Mouse (Mus musculus) spleen, adult 2 months (tissue): ENCODE measurements around the gene Pcx. TPM values are rescaled to one million over a fixed set of nuclear protein-coding genes. Genes with fewer than 3 reads are reported as not detected.

Source experiments
- DNase-seq, 2 experiments: peaks; one replicate each; pipeline versions ENCODE4 v3.0.0 to v3.0.0-alpha.2; 2012 to 2021; ENCODE audit warnings: low spot score in 2 of 2, low read depth in 1 of 2
- H3K27ac ChIP-seq: fragments of 200-500 bp; 2 replicates; pipeline ENCODE4 v1.5.1; 2012; ENCODE audit warnings: low read length, inconsistent platforms; ENCODE audit not compliant: insufficient read depth
- H3K27me3 ChIP-seq: fragments of 200-500 bp; 2 replicates; pipeline ENCODE4 v1.6.1; 2012; ENCODE audit warnings: mild to moderate bottlenecking, moderate library complexity, low read length, inconsistent platforms; ENCODE audit not compliant: control insufficient read depth, insufficient read depth
- H3K36me3 ChIP-seq: fragments of 200-500 bp; 2 replicates; pipeline ENCODE4 v1.6.1; 2012; ENCODE audit warnings: mild to moderate bottlenecking, low read length, inconsistent platforms; ENCODE audit not compliant: control insufficient read depth, insufficient read depth
- H3K4me1 ChIP-seq: fragments of 200-500 bp; 2 replicates; pipeline ENCODE4 v1.6.1; 2011; ENCODE audit warnings: inconsistent platforms; ENCODE audit not compliant: control insufficient read depth, insufficient read depth, insufficient read length
- H3K4me3 ChIP-seq: fragments of 200-500 bp; 2 replicates; pipeline ENCODE4 v1.5.1; 2011; ENCODE audit warnings: mild to moderate bottlenecking, inconsistent platforms; ENCODE audit not compliant: insufficient read depth, insufficient read length; ENCODE audit errors: extremely low read depth
- CTCF ChIP-seq: fragments of 200-500 bp; IDR thresholded peaks from 2 replicates; pipeline ENCODE4 v1.5.1; 2011; ENCODE audit warnings: mild to moderate bottlenecking, inconsistent platforms; ENCODE audit not compliant: insufficient read depth, insufficient read length, insufficient replicate concordance; ENCODE audit errors: extremely low read depth
- POLR2A ChIP-seq: fragments of 200-500 bp; IDR thresholded peaks from 2 replicates; pipeline ENCODE4 v1.6.1; 2011; ENCODE audit warnings: low read depth, low read length, inconsistent platforms
- WGBS: fragments of 180-500 bp; shearing (Covaris S2); methylation state at CpG from one replicate; pipeline ENCODE4 v1.1.7; 2018; 5-methylcytosine and 5-hydroxymethylcytosine counted together
- polyA plus RNA-seq: library from polyadenylated mRNA; depleted of rRNA; stranded (reverse); fragments of >200 nt; gene quantifications from 2 replicates; pipeline ENCODE4 v1.2.3, GENCODE M21; 2012

Gene Pcx
- polyA plus RNA-seq, 1 experiment = 8.6 TPM

GRCm38 (mm10) chr19:4485006-4485405, 25.3 kb upstream of the Pcx start:
- Histone ChIP-seq H3K36me3 (no peaks in the 10 kb centered on the region), H3K4me1 (no peaks in the 10 kb centered on the region), H3K27ac (no peak overlapping the region), H3K4me3 (no peak overlapping the region), H3K27me3 (no peaks in the 10 kb centered on the region)
- TF ChIP-seq POLR2A = no peak
- no peak for TF ChIP-seq CTCF
- WGBS = 78% methylated on average over 5 of the region's 5 CpGs
- DNase-seq = no peak

- Histone ChIP-seq H3K4me1 (no peaks in the 10 kb centered on the region), H3K4me3 (no peak overlapping the region), H3K36me3 (no peaks in the 10 kb centered on the region), H3K27me3 (no peaks in the 10 kb centered on the region), H3K27ac (no peak overlapping the region)
- TF ChIP-seq POLR2A = no peak
- TF ChIP-seq CTCF = no peak
- no peak for DNase-seq
- 71% methylated on average over 2 of the region's 2 CpGs for WGBS
Measured at GRCm38 (mm10) chr19:4487877-4488276, 22.4 kb upstream of the Pcx start.

- DNase-seq = no peak
- Histone ChIP-seq H3K27me3 (no peaks in the 10 kb centered on the region), H3K36me3 (no peaks in the 10 kb centered on the region), H3K27ac (no peak overlapping the region), H3K4me1 (no peaks in the 10 kb centered on the region), H3K4me3 (no peak overlapping the region)
- 83% methylated on average over 10 of the region's 10 CpGs for WGBS
- TF ChIP-seq CTCF (no peak), POLR2A (no peak)
Measured at GRCm38 (mm10) chr19:4491080-4491695, 19.1 kb upstream of the Pcx start.

- Histone ChIP-seq H3K36me3 (no peaks in the 10 kb centered on the region), H3K27me3 (no peaks in the 10 kb centered on the region), H3K4me3 (no peak overlapping the region), H3K4me1 (no peaks in the 10 kb centered on the region), H3K27ac (no peak overlapping the region)
- TF ChIP-seq CTCF (no peak), POLR2A (no peak)
- DNase-seq = no peak
- 72% methylated on average over 9 of the region's 9 CpGs for WGBS
Measured at GRCm38 (mm10) chr19:4492526-4493296, 17.6 kb upstream of the Pcx start.

GRCm38 (mm10) chr19:4494707-4495106, 15.6 kb upstream of the Pcx start:
- no peak for DNase-seq
- WGBS = 87% methylated on average over 7 of the region's 7 CpGs
- TF ChIP-seq POLR2A (no peak), CTCF (no peak)
- H3K27me3 ChIP-seq = no peaks in the 10 kb centered on the region
- H3K4me3 ChIP-seq = no peak overlapping the region
- no peaks in the 10 kb centered on the region for H3K4me1 ChIP-seq
- no peaks in the 10 kb centered on the region for H3K36me3 ChIP-seq
- H3K27ac ChIP-seq = no peak overlapping the region

- no peak overlapping the region for H3K27ac ChIP-seq
- TF ChIP-seq POLR2A (no peak), CTCF (no peak)
- WGBS = 91% methylated on average over 5 of the region's 5 CpGs
- no peaks in the 10 kb centered on the region for H3K27me3 ChIP-seq
- H3K36me3 ChIP-seq = no peaks in the 10 kb centered on the region
- DNase-seq = no peak
- H3K4me3 ChIP-seq = no peak overlapping the region
- H3K4me1 ChIP-seq = no peaks in the 10 kb centered on the region
Measured at GRCm38 (mm10) chr19:4495814-4496213, 14.5 kb upstream of the Pcx start.

- no peaks in the 10 kb centered on the region for H3K36me3 ChIP-seq
- no peak overlapping the region for H3K27ac ChIP-seq
- 91% methylated on average over 3 of the region's 3 CpGs for WGBS
- no peak overlapping the region for H3K4me3 ChIP-seq
- H3K4me1 ChIP-seq = no peaks in the 10 kb centered on the region
- no peak for DNase-seq
- H3K27me3 ChIP-seq = no peaks in the 10 kb centered on the region
- TF ChIP-seq POLR2A (no peak), CTCF (no peak)
Measured at GRCm38 (mm10) chr19:4496535-4497262, 13.6 kb upstream of the Pcx start.
